Mouse (Mus musculus) hematopoietic stem cell, adult 5-6 weeks (primary cell): ENCODE data around the gene Rpl36a. TPM values are rescaled to one million over a fixed set of nuclear protein-coding genes. Genes with fewer than 3 reads are reported as not detected.

Experiments
- ATAC-seq, 2 experiments: fragments of 125-278 bp in 1 of 2; replicated peaks in 1 of 2; 2 replicates each; pipeline ENCODE4 v1.8.0; 2016 to 2017; ENCODE audit warnings: inconsistent platforms in 2 of 2, mild to moderate bottlenecking in 2 of 2, moderate number of reproducible peaks in 2 of 2, low read depth in 1 of 2, moderate TSS enrichment in 1 of 2; ENCODE audit not compliant: low FRiP score in 2 of 2, poor library complexity in 2 of 2, severe bottlenecking in 2 of 2, insufficient read depth in 1 of 2, low TSS enrichment in 1 of 2
- total RNA-seq: library from RNA; stranded (forward); fragments of 172-1452, 232-1000 nt; gene quantifications from 2 replicates; pipeline ENCODE4 v1.2.3, GENCODE M21; 2017

Rpl36a gene
- total RNA-seq, 1 experiment from 2014 or later, result 6,877 TPM

DNA sequence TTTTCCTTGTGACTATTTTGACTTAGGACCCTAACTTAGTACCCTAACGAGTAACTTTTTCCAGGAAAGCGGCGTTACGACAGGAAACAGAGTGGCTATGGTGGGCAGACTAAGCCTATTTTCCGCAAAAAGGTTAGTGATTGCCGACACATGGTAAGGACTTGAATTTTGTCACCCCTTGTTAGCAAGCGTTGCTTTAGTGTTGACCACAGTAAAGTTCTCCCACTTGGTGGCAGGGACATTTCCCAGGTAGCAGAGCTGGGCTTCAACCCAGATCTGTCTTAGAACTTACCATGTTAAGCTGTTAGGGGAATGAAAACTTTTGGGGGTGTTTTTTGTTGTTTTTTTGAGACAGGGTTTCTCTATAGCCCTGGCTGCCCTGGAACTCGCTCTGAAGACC, 993 bp downstream of the Rpl36a start:
- no peak for ATAC-seq

DNA sequence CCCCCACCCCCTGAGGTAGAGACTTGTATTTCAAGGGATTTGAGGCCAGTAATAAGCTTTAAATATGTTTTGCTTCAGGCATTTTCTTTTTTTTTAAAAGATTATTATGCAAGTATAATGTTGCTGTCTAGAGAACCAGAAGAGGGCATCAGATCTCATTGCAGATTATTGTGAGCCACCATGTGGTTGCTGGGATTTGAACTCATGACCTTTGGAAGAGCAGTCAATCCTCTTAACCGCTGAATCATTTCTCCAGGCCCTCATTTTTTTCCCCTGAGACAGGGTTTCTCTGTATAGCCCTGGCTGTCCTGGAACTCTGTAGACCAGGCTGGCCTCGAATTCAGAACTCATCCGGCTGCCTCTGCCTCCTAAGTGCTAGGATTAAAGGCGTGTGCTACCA, 2.8 kb downstream of the Rpl36a start:
- ATAC-seq, result no peak

DNA sequence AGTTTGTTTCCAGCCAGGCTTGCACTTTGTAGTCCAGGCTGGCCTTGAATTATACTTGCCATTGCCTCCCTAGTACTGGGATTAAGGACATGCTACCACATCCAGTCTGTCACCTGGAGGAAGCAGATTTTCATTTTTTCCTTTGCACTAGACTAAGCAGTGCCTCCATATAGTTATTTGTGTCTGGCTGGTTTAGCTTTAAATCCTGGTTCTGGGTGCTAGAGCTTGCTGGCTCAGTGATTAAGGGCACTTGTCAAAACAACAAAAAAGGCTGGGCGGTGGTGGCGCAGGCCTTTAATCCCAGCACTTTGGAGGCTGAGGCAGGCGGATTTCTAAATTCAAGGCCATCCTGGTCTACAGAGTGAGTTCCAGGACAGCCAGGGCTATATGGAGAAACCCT, 3.5 kb downstream of the Rpl36a start:
- ATAC-seq, result no peak

DNA sequence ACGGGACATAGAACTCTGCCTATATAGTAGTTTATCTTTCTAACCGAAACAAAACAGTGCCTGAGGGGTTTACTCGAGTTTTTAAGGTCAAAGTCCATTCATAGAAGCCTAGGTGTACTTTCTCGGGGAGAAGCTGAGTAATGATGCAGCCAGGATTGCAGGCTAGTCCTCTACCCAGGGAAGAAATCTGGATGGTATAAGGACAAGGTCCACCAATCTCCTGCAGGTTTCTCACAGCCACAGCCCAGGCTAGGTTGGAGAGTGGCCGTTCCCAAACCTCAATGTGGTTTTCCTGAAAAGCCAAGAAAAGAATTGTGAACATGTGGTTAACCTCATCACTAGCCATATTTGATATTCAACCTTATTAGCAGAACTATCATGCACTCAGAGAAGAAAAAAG, 4.4 kb downstream of the Rpl36a start:
- ATAC-seq, result no peak

DNA sequence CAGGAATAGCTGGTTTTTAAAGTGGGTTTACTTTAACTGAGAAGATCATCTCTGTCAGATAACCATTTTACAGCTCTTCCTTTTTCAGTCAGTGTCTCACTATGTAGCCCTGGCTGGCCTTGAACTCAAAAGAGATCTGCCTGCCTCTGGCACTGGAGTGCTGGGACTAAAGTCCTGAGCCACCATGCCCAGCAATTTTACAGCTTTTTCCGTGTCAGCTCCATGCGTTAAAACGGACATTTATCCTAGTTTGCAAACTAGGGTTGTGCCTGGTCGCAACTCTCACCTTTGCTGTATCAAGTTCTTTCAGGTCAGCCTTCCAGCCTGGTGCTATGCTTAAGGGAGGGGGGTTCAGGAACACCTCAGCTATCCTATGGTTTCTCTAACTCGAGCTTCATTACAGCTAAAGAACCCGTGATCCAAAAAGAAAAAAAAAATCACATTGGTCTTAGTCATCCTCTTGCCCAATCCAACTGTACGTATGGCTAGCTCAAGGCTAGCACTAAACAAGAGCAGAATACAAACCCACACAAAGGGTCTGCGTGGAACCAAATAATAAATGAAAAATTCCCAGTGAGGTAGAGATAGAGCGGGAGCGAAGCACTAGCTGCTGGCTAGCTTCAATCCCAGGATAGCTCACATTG, 14.6 kb downstream of the Rpl36a start:
- ATAC-seq, result no peak; a peak in 1 of 4 replicates

DNA sequence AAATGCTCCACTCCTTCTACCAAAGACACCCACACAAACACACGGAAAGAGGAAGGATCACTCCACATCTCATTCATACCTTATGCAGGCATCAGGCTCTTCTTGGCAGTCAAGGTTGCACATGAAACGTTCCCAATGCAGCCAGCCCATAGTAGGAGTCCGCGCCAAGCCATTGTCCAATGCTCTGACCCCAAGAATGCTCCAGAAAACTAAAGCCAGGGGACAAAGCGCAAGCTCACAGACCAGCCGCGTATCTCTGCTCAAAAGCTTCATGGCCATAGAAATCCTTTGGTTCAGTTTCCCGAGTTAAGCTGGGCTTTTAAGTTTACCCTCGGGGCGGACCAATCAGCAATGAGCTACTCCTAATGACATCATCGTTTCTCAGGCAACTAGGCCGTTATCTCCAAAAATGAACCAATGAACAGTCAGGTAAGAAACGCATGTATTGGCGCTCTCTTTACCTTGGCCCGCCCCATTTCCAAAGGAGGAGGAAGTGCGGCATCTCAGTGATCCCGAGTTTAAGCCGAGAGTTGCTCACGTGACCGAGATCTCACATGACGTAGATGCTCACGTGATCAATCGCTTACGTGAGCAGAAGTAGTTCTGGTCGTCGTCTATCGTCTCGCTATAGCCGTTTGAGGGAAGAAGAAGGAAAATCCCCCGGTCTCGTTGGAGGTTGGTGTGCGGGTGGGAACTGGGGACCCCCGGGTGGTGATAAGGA, 15.4 kb downstream of the Rpl36a start, which contains the start of the genes Gla and Hnrnph2:
Gene Gla, minus strand, starts transcription at position 467 of the 721 bp plus-strand sequence.
Gene Hnrnph2, plus strand, starts transcription at position 521 of the 721 bp plus-strand sequence.
- ATAC-seq, result peak; percentile 90 to 94

DNA sequence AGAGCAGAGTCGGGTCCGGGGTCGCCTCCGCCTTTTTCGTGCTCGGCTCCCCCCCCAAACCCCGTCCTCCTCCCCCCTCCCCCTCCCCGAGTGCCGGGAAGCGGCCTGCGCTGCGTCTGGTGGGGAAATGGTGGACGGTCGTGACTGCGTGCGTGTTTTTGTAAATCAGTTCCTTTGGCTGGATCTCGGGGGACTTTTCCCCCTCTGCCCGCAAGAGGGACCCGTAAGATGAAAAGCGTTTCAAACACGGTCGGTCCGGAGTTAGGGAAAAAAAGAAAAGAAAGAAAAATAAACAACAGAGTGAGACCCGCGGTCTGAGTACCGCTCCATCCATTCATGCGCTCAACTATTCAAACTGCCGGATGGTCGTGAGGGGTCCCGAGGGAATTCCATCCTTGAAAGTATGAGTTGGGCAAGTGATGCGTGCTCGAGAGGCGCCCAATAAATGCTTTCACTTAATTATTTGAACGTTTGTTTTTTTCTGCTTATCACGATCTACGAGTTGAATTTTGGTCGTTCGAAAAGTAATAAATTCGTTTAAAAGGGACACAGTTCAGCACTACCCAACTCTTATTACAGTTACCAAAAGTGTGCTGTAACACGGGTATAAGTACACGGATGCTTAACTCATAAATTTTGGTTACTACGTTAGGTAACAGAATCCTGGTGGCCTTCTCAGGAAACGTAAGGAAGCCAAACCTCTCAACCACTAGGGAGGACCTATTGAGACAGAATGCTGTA, 16.1 kb downstream of the Rpl36a start:
- peak; percentile 39 to 44; a peak in 3 of 4 replicates for ATAC-seq

DNA sequence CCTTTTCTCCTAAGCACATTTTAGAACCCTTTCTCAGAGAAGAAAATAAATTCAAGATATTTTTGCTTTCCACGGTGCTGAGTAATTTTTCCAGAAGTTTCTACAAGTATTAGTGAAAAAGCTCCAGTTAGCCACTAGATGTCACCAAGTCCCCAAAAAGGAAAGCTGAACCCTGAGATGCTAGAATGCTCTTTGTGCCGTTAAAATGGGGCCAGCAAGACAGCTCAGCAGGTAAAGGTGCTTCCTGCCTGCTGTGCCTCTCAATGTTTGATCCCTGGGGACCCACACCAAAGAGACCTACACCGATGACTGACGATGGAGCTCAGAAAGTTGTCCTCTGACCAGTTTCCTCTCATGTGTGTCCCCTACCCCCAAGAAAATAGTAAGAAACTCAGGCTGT, 24.0 kb downstream of the Rpl36a start:
- peak in 1 of 2 experiments; percentile 33; a peak in 1 of 4 replicates for ATAC-seq

DNA sequence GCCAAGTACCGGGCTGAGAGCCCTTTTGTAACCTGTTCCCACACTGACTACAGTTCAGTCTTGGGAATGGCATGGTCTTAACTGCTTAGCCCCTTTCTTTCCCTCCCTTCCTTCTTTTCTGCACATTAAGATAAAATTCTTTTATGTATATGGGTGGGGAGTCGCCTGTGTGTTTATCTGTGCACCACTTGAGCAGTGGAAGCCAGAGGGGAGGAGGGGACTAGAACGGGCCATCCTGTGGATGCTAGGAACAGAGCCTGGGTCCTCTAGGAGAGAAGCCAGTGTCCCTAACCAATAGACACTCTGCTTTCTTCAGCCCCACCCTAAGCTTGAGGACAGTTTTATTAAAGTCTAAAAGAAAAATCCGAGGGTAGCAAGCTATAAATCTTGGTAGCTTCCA, 25.5 kb downstream of the Rpl36a start:
- no peak for ATAC-seq

DNA sequence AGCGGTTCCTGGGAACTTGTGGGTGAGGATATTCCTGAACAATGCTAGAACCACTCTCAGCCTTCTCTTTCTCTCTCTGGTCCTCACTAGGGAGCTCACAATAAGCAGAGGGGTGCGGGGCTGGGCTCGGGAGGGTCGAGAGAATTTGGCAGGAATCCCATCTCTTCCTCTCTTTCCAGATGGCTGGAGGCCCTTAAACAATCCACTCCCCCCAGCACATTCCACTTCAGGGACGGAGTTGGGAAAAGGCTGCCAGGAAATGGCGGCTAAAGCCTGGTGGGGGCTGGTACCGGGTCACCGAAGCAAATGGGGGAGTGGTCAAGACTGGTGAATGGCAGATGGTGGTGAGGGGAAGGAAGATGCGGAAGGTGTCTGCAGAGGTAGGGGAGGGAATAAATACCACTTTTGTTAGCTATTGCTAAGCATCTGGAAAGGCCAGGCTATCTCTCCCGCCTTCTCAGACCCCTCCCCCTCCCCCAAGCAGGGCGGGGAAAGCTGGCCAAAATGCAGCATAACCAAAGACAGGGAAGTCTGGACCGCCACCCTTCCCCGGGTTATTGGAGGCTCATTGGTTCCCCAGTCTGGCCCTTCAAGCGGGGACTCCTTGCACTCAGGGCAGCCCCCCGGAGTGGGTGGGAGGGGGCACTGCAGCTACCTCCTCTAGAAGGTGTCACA, 27.0 kb downstream of the Rpl36a start:
- ATAC-seq, result peak; percentile 78 to 93

DNA sequence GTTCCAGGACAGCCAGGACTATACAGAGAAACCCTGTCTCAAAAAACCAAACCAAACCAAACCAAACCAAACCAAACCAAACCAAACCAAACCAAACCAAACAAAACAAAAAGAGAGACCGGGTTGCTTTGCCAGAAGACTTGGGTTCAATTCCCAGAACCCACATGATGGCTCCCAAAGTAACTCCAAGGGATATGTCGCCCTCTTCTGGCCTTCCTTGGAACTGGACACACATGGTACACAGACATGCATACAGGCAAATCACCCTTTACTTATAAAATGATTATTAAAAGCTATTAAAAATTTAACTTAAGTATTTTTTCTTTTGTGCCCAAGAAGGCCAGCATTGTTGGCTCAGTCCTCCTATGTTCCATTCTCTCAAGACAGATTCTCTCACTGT, 28.9 kb downstream of the Rpl36a start:
- ATAC-seq, result no peak

DNA sequence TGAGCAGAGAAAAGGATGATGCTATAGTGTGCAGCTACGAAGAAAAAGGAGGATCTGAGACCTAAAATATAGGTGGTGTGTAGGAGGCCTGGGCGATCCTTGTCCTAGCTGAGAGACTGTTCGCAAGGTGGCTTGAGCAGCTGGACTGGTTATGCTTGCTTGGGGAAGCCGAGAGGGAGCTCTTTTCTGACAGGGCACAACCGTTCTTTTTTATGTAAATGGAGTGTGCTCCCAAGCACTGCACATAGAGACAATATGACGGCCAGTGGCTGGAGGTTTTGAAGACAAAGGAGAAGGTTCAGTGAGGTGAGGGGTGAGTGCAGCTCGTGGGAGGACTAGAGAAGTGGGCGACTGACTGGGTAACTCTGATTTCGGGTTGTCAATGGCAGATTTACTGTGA, 34.2 kb downstream of the Rpl36a start:
- no peak for ATAC-seq

DNA sequence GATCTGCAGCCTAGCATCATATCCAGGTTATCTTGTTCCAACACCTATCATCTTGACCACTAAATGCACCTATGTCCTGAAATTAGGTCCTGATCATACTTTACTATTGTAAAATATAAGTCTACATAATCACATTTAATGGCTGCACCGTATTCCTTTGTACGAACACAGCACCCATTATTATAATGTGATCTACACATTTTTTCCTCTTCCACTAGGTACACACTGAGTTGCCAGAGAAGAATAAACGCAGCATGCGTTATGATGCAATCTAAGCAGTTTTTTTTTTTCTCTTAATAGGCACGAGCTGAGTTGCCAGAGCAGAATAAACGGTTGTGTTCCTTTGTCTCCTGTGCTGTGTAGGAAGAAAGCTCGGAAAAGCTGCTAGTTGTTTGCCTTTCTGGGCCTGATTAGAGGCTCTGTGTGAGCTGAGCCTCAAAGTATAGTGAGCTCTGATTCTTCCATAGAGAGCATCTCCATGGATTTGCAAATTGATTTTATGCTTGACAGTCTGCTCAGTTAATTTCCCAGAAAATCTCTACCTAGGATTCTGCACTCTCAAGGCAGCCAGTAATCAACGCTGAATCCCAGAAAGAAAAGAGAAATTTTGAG, 34.9 kb downstream of the Rpl36a start:
- ATAC-seq, result no peak

DNA sequence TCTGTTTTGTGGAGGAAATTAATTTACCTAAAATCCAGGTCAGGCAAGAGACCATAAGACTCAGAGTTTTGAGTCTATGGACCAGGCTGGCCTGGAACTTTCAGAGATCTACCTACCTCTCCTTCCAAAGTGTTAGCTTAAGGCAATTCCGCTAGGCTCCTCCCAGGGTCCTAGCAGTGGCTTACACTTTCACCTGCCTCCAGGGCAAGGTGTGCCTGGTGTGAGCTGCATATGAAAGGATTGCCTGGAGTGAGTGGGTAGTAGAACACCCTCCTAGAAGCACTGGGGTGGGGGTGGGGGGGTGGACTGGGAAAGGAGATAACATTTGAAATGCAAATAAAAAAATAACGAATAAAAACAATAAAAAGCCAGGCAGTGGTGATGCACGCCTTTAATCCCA, 36.2 kb downstream of the Rpl36a start:
- no peak for ATAC-seq

DNA sequence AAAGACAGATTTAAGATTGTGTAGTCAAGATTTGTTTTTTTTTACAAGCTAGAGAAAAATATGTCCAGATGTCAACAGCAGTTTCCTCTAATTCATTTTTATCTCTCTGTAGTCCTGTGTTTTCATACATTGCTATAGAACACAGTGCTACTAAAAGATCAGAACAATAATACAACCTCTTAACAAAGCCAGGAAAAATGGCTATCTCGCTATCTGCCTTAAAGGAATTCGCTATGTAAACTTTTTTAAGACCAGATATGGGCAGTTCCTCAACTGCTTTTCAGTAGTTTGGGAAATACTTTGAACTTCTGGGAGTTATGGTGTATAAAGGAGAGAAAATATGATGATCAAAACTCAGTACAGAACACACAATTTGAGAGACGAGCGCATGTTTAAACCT, 37.9 kb downstream of the Rpl36a start:
- no peak for ATAC-seq

DNA sequence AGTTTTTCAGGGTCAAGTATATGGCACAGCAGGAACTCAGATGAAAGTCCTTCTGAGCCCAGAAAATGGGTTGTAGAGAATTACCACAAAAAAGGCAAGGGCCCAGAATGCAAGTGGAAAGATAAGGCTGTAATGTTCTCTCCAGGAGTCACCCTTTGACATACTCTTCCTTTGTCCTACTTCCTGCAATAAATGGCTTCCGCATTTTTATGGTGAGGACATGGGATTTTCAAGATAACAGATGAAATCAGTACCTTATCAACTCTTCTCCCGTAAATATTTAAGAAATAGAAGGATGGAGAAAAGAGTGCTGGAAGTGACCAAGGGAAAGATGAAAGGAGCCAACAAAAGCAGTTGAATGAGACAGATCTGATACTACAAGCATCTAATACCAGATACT, 42.7 kb downstream of the Rpl36a start:
- no peak for ATAC-seq

DNA sequence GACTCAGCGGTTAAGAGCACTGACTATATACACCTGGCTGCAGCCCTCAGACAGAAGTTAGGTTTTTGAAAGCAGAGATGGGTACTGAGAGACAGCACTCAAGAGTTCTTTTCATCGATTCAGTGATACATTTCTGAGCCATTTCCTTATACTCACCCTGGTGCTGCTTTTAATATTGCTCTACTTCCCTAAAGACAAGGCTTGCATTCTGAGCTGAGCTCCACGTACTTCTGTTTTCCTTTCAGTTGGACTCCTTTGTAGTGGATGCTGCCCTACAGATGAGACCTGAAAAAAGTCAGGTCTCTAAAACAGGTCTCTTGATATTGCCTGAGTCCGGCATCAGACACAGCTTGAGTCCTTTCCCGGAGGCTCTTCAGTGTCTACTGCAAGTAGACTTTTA, 47.3 kb downstream of the Rpl36a start:
- 0 out of 4 replicates have a peak, but pooled peaks of 1 of the 2 experiments have one; percentile 21 for ATAC-seq
